Mouse (Mus musculus): Measurements from ENCODE around the gene Ifi203.
"Not testable (repeated sequence)": the region's sequence is repeated elsewhere in the genome, so short reads cannot be mapped to it uniquely, and the experiment has no call there.

The Ifi203 gene

GRCm38 (mm10) chr1:173889741-173890140, 52.7 kb downstream of the Ifi203 start:
- not testable (repeated sequence) for DNase-seq (ENCODE audit: low spot score in 2 of 2)

GRCm38 (mm10) chr1:173887026-173887787, 55.3 kb downstream of the Ifi203 start:
- DNase-seq (ENCODE audit: low spot score in 2 of 2) = not testable (repeated sequence)

GRCm38 (mm10) chr1:173880004-173880666, 62.3 kb downstream of the Ifi203 start:
- not testable (repeated sequence) for DNase-seq (ENCODE audit: low spot score in 2 of 2)

GRCm38 (mm10) chr1:173879225-173879987, 63.1 kb downstream of the Ifi203 start:
- not testable (repeated sequence) for DNase-seq (ENCODE audit: low spot score in 2 of 2)

- not testable (repeated sequence) for DNase-seq (ENCODE audit: low spot score in 2 of 2)
Observed at GRCm38 (mm10) chr1:173878264-173878663, 64.2 kb downstream of the Ifi203 start.

- not testable (repeated sequence) for DNase-seq (ENCODE audit: low spot score in 2 of 2)
Observed at GRCm38 (mm10) chr1:173877125-173877524, 65.3 kb downstream of the Ifi203 start.

Measured in spleen, postnatal 14 days (tissue).